Mouse (Mus musculus): ENCODE results near the gene Tigit. TPM values are rescaled to one million over a fixed set of nuclear protein-coding genes. Genes with fewer than 3 reads are reported as not detected.

Gene Tigit
- total RNA-seq, 4 experiments from 2014 or later, result not detected

GRCm38 (mm10) chr16:43619277-43619676 lies 44.7 kb downstream of the Tigit start:
- no peak for DNase-seq (ENCODE audit: low spot score in 2 of 2)

DNA sequence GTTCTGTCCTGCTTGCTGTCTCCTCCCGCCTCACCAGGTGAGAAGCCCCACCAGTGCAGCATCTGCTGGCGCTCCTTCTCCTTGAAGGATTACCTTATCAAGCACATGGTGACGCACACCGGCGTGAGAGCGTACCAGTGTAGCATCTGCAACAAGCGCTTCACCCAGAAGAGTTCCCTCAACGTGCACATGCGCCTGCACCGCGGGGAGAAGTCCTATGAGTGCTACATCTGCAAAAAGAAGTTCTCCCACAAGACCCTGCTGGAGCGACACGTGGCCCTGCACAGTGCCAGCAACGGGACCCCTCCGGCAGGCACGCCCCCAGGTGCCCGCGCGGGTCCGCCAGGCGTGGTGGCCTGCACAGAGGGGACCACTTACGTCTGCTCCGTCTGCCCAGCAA lies 45.7 kb downstream of the Tigit start:
- no peak for DNase-seq (ENCODE audit: low spot score in 2 of 2)

- DNase-seq (ENCODE audit: low spot score in 2 of 2), result no peak
These were observed 46.6 kb downstream of the Tigit start for GRCm38 (mm10) chr16:43617346-43617745.

DNA sequence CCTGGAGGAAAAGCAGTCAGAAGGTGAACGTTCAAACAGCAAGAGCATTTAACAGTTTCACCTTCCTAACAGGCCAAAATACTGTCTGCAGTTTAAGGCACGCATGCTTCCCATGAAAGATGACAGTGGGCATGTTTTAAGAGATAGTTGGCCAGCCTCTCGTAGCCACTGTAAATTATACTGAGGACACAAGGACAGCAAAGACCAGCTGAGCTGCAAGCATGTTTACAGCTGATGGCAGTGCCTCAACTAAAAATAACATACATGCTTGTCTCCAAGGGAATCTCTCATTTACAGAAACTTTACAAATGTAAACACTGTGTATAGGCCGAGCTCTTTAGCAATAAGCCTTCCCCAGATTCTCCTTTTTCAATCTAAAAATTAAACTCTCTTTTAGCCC lies 47.6 kb downstream of the Tigit start:
- DNase-seq (ENCODE audit: low spot score in 2 of 2), result no peak

DNA sequence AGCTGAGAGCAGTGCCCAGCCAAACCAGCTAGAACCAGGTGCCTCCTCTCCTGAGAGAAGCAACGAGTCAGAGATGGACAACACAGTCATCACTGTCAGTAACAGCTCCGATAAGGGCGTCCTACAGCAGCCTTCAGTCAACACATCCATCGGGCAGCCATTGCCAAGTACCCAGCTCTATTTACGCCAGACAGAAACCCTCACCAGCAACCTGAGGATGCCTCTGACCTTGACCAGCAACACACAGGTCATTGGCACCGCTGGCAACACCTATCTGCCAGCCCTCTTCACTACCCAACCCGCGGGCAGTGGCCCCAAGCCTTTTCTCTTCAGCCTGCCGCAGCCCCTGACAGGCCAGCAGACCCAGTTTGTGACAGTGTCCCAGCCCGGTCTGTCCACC lies 53.6 kb downstream of the Tigit start:
- DNase-seq (ENCODE audit: low spot score in 2 of 2), result no peak

GRCm38 (mm10) chr16:43608066-43608465 lies 55.9 kb downstream of the Tigit start:
- DNase-seq (ENCODE audit: low spot score in 2 of 2), result no peak

GRCm38 (mm10) chr16:43607086-43607485 lies 56.9 kb downstream of the Tigit start:
- no peak for DNase-seq (ENCODE audit: low spot score in 2 of 2)

DNA sequence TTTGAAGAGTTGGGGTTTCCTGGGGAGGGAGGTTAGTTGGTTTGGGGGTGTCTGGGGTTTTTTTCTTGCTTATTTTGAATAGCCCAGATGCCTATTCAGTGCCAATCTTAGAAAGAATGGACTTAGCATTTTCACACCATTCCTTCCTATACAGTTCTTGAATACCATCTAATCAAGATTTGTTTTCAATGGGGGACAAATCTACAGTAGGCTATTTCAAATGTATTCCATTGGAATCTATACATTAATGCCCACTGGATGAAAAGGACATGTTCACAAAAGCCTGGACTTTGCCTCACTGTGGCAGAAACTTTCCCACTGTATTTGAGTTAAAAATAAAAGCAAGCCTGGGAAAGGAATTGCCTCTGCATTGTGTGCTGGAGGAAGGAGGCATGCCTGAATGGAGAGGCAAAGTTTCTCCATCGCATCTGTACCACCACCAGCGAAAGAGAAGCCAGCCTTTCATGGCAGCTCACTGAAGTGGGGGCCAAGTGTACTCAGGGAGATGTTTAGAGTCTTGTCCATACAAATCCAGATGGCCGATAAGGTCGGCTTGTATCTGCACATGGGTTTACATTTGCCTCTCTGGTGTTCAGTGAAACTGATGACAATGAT lies 59.4 kb downstream of the Tigit start:
- DNase-seq (ENCODE audit: low spot score in 2 of 2), result no peak

GRCm38 (mm10) chr16:43603591-43604141 lies 60.3 kb downstream of the Tigit start:
- DNase-seq (ENCODE audit: low spot score in 2 of 2), result no peak

DNA sequence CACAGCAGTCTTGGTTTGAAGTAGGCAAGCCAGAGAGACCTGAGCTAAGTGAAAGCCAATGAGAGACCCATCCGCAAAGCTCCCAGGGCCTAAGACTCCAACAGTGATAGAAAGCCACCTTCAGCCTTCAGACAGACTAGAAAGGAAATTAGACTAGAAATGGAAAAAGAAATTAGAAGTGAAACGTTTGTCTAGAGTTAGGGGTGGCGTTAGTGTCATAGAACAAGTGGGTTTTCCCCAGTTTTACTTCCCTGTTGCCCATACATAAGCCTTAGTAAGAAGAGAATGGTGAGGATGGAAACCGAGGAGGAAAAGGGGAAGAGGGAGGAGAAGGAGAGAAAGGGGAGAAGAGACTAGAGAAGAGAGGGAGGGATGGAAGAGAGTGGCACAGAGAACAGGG lies 61.4 kb downstream of the Tigit start:
- no peak for DNase-seq (ENCODE audit: low spot score in 2 of 2)

GRCm38 (mm10) chr16:43599707-43600106 lies 64.2 kb downstream of the Tigit start:
- DNase-seq (ENCODE audit: low spot score in 2 of 2), result no peak

Small RNAs within 50 kb of the gene (microRNA-seq; reads per million reads assigned to microRNA genes)
- gene Mir568, result 0 reads per million in 2 experiments

Other genes with a start within 250 kb of the Tigit start
- gene Drd3, start 89.9 kb upstream of the Tigit start, total RNA-seq (2022), result under 1 TPM in 1 of 4 experiments, not detected in 3; 0.23 TPM
- 1 to 10 TPM; 3.7 to 5.5 (median 4.5) TPM for gene Ccdc191, start 225.7 kb upstream of the Tigit start, total RNA-seq (2022)

All from layer of hippocampus, adult 8-10 months (tissue).